Mouse (Mus musculus): ENCODE results near the gene Lrsam1.

The Lrsam1 gene

DNA sequence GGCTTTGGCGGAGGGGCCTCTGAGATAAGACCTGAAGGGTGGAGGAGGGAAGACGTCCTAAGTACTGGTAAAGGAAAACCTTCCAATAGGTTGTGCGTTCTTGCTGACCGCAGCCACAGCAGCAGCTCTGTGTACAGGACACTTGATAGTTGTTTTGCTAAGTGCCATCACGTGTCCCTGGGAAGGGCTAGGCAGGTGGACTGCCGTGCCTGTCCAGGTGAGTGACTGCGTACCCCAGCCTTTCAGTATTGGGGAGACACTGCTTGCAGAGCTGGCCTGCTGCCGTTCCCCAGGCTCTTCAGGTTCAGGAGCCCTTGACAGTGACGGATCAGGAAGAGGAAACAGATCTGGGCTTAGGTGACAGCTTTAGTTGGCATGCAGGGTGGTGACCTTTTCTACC lies 70.1 kb downstream of the Lrsam1 start:
- DNase-seq, result no peak

DNA sequence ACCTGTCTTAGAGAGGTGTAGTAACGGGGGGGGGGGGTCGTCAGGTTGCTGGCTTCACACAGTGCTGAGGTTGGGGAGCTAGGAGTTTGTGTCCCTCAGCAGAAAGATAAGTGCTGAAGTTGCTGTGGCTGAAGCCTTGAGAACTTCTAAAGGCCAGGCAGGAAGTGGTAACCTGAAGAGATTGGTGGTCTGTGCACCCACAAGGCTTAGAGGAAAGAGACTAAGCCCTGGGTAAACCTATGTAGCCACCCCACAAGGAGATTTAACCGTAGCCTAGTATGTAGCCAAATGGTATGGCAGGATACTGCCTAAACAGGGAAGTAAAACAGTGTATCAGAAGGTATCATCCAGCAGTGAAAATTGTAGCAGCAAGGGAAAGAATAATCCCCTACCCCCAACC lies 71.1 kb downstream of the Lrsam1 start:
- no peak for DNase-seq

DNA sequence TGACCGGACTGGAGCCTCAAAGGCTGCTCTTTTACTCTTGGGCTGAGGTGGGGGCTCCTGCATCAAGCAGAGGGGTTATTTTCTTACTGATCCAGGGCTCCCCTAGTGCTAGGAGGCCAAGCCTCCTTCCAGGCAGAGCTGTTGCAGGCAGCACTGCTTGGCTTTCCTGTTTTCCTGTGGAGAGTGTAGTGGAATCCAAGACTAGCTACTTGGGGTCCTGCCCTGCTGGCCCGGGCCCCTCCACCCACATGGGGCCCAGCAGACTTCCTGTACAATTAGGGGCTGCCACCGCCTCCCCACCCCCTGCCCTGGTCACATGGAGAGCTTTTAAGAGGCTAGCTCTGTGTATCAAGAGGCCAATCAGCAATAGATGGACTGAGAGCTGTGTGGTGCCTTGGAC lies 72.9 kb downstream of the Lrsam1 start:
- DNase-seq, result no peak

DNA sequence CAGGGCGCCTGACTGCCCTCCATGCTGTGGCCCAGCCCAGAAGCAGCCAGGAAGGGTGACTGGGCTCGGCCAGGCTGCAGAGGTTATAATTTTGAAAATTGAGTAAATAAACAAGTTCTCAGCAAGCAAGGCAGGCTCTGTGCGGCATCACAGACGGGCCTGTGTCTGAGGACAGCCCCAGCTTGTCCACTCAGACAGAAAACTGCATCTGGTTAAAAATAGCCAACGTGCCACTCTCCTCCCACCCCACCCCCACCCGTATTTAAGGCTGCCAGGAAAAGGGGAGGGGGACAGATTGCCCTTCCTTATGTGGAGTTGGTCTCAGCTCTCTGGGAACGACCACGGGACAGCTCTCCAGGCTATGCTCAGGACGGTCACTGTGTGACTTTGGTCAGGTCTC lies 73.4 kb downstream of the Lrsam1 start:
- DNase-seq, result no peak

DNA sequence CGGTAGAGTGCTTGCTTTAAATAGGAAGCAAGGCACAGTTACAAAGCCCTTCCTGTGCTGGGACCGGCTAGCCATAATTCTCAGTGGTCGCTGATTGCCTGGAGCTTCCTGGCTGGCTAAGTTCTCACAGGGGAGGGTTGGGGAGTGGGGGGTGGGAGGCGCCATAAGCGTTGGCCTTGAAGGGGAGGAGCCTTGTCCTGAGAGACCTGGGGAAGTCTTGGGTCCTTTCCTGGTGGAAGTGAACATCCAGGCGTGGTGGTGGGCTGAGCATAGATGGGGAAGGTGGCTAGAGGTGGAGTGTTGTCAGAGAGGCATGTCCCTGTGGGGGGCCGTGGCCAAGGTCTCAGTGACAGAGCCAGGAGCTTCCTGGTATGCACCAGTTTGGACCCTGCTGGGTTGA lies 76.7 kb downstream of the Lrsam1 start:
- no peak for DNase-seq

DNA sequence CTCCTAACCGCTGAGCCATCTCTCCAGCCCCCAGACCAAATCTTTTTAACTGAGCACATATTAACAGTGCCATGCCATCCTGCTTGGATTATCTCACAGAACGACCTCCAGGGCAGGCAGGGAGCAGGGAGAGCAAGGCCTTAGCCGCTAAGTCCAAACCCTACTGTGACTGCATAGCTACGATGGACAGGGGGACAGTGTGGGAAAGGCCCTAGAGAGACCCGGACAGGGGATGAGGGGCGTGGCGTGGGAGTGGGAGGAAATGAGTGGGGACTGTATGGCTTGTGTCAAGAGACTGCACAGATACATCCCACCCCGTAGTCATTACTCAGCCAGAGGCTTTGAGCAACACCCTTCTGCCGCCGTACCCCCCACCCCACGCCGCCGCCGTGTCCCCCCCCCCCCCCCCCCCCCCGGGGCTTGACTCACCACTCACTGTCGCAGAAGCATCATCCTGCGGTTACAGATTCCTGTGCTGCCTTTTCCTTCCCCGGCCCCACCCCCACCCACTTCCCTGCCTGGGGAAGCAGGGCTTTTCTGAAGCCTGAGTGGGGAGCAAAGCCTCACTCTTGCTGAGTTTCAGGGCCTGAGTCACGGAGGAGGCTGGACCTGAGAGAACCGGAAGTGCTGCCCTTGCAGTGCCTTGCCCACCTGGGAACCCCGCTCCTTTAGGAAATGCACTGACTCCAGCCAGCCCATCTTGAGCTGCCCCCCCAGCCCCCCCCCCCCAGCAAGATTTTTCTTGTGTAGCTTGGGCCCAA lies 79.0 kb downstream of the Lrsam1 start:
- DNase-seq, result peak; percentile 62

DNA sequence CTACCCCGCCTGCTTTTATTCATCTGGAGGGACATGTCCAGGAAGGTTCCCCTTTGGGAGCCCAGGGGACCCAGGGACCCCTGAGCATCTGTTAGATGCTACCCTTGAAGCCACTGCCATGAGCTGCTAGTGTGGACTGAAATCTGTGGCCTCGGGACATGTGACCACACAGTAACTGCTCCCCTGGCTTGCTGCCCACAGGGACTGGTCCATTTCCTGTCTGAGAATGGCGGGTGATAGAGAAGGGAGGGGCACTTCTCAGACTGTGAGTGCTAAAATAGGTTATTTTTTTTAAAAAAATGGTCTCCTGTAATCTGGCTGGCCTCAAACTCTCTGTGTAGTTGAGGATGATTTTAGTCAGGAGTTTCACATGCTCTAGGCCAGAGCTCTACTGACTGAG lies 79.7 kb downstream of the Lrsam1 start:
- peak; percentile 62 for DNase-seq

DNA sequence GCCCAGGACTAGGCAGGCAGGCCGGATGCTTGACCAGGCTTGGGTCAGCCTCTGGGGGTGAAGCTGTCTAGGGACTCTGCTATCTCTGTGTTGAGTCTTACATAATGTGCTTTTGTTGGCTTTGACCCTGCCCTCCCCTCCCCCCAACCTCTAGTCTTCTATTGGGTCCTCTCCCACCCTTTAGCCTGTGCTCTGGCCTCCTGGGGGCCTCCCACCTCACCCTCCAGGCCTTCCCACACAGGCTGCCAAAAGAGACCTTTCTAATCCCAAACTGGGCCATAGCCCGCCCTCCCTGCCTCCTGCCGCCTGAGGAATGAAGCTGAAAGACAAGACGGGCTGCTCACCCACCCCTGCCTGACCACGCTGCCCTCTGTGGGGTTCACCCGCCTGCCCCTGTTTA lies 80.4 kb downstream of the Lrsam1 start:
- DNase-seq, result no peak

DNA sequence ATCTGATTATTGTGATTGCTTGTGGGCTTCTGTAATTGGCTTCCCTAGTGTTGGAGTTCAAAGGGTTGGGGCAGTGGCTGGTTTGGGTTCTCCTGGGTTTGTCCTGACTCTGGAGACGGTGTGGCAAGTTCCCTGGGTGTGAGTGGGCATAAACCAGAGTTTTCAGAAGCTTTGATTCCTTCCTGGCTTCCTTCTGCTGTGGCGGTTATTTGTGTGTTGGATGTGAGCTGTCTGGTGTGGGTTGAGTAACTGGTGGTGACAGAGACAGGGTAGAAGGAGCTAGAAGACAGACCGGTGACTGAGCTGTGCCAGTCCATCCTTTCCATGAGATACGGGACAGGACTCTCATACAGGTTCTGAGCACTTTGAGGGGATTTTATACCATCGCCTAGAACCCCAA lies 81.8 kb downstream of the Lrsam1 start:
- no peak for DNase-seq

DNA sequence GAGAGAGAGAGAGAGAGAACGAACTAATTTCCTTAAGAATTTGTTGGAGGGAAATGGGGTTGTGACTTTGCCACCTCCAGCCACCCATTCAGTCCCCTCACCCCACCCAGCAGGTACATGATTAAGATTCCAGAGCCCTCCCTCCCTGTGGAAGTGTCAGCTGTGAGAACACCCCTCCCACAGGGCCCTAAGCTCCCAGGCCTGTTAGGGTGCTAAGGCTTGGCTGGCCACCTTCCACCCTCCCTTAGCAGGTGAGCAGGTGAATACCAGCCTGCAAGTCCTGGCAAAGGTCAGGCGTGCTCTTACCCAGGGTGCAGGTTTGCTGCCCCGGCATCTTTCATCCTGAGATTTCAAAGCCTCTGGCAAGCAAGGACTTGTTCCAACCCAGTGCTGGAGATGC lies 83.0 kb downstream of the Lrsam1 start:
- DNase-seq, result no peak

DNA sequence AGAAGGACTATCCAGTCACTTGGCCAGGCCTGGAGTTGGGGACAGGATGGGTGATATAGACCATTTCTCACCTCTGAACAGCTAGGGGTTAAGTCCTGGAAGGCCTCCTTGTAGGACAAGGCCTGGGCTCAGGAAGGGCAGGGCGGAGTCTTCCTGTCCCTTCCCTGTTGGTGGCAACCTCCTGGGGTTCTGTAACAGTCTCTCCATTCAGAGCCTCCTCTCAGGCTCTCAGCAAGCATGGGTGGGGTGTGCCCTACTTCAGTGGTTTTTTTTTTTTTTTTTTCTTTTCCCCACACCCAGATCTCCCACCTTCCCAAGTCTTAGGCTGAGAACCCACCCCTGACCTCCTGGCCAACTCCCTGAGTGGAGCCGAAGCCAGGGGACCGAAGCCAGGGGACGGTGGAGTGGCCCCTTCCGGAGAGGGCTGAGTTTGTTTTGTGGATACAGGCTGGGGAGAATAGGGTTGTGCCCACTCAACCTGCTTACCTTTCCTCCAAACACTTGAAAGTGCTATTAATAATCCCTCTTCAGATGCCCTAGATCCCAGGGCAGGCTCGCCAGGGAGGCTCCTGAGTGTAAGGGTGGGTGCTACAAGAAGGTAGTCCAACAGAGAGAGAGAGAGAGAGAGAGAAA lies 83.5 kb downstream of the Lrsam1 start:
- no peak for DNase-seq

DNA sequence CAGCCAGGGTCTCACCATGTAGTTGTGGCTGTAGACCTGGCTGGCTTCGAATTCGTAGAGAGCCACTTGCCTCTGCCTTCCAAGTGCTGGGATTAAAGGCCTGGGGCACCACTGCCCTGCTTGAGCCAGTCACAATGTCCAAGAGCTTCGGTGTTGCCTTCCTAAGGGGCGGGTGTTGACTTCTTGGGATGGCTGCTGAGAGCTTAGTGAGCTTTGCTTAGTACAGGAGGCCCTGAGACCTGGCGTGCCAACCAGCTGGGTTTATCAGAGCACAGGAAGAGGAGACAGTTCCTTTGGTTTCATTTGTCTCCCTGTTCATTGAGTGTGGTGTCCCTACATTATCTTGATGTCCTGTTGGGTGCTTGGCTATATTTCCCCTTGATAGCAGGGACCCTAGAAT lies 84.1 kb downstream of the Lrsam1 start:
- no peak for DNase-seq

DNA sequence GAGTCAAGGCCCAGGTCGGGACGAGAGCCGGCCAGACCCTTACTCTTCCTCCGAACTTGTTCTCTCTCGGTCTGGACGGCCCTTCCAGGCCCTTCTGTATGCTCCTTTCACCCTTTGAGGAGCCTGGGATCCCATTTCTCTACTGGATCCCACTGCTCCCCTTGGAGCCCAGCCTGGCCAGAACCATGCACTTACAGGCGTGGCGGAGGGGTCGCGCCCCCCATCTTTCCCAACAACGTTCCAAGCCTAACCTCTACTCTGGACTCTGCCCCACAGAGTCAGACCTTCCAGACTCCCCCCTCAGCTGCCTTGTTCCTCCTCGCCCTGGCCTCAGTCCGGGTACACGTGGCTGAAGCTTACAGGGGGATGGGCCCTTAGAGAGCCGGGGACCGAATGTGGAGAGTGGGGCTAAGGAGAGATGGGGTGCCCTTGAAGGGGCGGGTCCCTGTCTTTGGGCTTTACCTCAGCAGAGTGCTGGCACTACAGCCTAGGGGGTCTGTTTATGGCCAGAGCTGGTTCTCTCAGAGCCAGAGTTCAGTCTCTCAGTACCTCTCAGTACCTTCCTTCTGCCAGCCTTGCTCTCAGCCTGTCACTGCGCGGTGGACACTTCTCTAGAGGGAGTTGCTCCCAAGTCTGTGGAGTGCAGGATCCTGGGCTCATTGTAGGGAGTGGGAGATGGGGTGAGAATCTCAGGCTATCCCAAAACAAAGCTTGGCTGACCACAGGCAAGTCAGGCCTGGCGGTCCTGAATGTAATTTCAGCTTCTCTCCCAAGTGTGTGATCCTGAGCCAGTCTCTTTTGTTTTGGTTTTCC lies 84.7 kb downstream of the Lrsam1 start:
- DNase-seq, result no peak

DNA sequence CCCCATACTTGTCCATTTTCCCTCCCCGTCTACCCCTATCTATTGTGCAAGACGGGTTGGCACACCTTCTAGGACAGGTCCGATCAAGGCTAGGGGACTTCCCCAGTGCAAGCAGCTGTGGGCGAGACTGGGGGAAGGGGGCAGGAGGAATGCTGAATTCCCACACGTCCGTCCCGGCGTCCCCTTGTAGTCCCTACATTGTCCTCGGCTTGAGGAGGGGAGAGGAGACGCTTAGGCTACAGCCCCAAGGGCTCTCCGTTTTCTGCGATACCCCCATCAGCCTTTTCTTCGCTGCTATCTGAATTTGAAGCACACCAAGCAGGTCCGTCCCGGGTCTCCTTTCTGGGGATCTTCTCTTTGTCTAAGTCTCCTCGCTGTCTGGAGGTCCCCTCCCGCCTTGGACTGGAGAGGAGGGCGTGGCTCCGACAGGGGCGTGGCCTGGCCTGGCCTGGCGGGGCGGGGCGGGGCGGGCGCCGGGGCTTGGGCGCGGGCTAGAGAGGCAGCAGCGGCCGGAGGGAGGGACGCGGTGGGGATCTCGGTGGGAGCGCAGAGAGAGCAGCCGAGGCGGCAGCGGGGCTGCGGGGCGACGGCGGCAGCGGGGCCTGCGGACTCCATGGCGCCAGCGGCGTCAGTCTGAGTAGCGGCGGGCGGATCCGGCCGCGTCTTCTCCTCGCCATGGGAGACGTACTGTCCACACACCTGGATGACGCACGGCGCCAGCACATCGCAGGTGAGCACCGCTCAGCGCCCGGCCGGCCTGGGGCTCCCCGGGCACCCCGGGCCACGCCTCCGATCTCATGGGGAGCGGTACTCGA lies 85.5 kb downstream of the Lrsam1 start, which contains the start of gene Fam129b:
TSS of gene Fam129b (plus strand) at position 440 of the 815 bp plus-strand sequence.
- DNase-seq, result peak; percentile 93
